Mouse (Mus musculus): ENCODE measurements around the gene Upk1a. TPM values are rescaled to one million over a fixed set of nuclear protein-coding genes. Genes with fewer than 3 reads are reported as not detected.

Gene Upk1a
- polyA plus RNA-seq, 1 experiment, result 2.8 TPM

DNA sequence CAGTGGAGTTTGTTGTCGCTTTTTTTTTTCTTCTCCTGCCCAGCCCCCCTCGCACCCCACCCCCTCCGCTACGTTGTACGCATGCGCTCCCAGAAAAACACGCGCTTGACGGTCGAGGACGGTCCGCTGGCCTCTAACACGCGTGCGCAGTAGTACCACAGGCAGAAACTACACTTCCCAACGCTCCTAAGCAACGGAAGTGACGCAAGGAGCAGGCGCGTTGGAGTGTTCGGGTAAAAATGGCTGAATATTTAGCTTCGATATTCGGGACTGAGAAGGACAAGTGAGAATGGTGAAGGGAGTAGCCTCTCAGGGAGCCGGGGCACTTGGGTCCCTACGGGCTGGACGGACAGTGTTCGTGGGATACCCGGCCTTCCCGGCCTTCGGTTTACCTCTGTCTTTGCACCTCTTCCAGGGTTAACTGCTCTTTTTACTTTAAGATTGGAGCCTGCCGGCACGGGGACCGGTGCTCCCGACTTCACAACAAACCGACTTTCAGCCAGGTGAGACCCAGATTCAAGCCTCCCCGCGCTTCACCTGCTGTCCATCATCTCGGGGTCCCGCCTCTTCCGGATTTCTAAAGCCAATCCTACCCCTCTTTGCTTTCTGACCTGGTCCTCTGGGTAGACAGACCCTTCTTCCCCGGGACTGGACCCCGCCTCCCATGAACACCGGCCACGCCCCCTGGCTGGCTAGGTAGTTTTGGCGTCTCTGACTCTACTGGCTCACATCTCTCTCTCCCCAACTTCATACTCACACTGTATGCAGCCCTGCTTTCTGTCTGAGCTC lies 49.3 kb downstream of the Upk1a start, which contains the start of the genes U2af1l4, Gm49396 and Psenen:
U2af1l4 (plus strand) TSS at position 185 of the 789 bp plus-strand sequence.
Gm49396 (plus strand) TSS at position 228 of the 789 bp plus-strand sequence.
Psenen (minus strand) TSS at position 511 of the 789 bp plus-strand sequence.
- H3K36me3 ChIP-seq (ENCODE audit: control insufficient read depth, insufficient read depth, low read length, poor library complexity, severe bottlenecking), result no peaks in the 10 kb centered on the region; the same call in 1 of the 2 replicates
- no peaks in the 10 kb centered on the region for H3K27me3 ChIP-seq (ENCODE audit: control insufficient read depth, insufficient read depth, low read length, poor library complexity, severe bottlenecking)
- H3K9ac ChIP-seq (ENCODE audit: low read depth, poor library complexity, severe bottlenecking), result peak within 1 kb of the TSS; percentile 93
- TF ChIP-seq POLR2A (IDR thresholded peaks at IDR 0.05; ENCODE audit: insufficient read depth, low read length) (no peak), CTCF (IDR thresholded peaks at IDR 0.05; ENCODE audit: low read depth, low read length) (no peak), EP300 (IDR thresholded peaks at IDR 0.05; ENCODE audit: insufficient read depth, low read depth, low read length) (peak; percentile 50; the same call in 1 of the 2 replicates)
- H3K4me3 ChIP-seq (ENCODE audit: low read depth, low read length), result peak within 1 kb of the TSS; percentile 99
- no peaks in the 10 kb centered on the region for H3K4me1 ChIP-seq (ENCODE audit: control insufficient read depth, insufficient read depth, low read length)
- no peaks in the 10 kb centered on the region for H3K9me3 ChIP-seq (replicated peaks; ENCODE audit: control insufficient read depth, insufficient read depth, low read length, poor library complexity, severe bottlenecking)
- H3K27ac ChIP-seq (ENCODE audit: insufficient read depth, low read length), result peak within 1 kb of the TSS; percentile 74

DNA sequence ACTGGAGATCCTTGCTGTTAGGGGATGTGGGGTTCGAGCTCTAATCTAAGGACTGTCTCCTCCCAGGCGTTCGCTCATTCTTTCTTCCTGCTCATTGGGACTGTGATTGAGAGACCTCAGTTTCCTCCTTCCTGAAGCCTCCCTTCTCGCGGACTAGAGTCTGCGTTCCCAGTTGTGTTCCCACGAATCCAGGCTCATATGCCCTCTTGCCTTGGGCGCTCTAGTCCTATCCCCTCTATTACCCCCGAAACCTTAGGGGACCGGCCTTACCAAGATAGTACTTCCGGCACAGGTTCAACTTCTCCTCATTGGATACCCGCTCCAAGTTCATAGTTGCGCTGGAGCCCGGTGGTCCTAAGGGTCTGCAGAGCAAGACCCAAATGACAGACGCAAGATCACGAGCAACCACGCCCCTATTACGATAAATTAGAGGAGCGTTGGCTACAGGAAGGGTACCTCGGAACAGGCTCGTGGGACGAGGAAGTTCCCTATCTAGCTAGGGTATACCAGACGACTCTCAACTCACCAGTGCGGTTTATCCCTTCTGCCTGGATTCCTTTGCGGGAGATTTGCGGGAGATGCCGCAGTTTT lies 50.0 kb downstream of the Upk1a start:
- no peak for TF ChIP-seq CTCF (IDR thresholded peaks at IDR 0.05; ENCODE audit: low read depth, low read length)
- no peak for TF ChIP-seq POLR2A (IDR thresholded peaks at IDR 0.05; ENCODE audit: insufficient read depth, low read length)
- TF ChIP-seq EP300 (IDR thresholded peaks at IDR 0.05; ENCODE audit: insufficient read depth, low read depth, low read length), result no peak
- H3K4me3 ChIP-seq (ENCODE audit: low read depth, low read length), result peak overlapping the region; percentile 99

DNA sequence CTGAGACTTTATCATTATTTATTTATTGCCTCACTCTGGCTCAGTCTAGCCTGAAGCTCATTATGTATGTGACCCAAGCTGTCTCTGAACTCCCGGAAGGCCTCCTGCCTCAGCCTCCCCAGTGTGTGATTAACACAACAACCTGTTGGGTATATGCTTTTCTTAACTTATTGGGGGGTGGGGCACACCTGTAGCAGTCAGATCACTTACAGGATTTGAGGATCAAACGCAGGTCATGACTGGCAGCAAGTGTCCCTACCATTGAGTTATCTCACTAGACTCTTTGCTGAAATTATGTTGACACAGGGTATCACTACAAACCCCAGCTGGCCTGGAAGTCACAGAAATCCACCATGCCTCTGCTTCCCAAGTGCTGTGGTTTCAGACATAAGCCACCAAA lies 52.4 kb downstream of the Upk1a start:
- no peak overlapping the region for H3K27ac ChIP-seq (ENCODE audit: insufficient read depth, low read length)
- TF ChIP-seq CTCF (IDR thresholded peaks at IDR 0.05; ENCODE audit: low read depth, low read length) (no peak), EP300 (IDR thresholded peaks at IDR 0.05; ENCODE audit: insufficient read depth, low read depth, low read length) (no peak), POLR2A (IDR thresholded peaks at IDR 0.05; ENCODE audit: insufficient read depth, low read length) (no peak)
- H3K27me3 ChIP-seq (ENCODE audit: control insufficient read depth, insufficient read depth, low read length, poor library complexity, severe bottlenecking), result no peaks in the 10 kb centered on the region
- H3K9me3 ChIP-seq (replicated peaks; ENCODE audit: control insufficient read depth, insufficient read depth, low read length, poor library complexity, severe bottlenecking), result no peaks in the 10 kb centered on the region
- H3K36me3 ChIP-seq (ENCODE audit: control insufficient read depth, insufficient read depth, low read length, poor library complexity, severe bottlenecking), result peaks cover 11% of the 10 kb centered on the region
- peak overlapping the region; percentile 24; the same call in 1 of the 2 replicates for H3K9ac ChIP-seq (ENCODE audit: low read depth, poor library complexity, severe bottlenecking)
- peaks cover 3% of the 10 kb centered on the region for H3K4me1 ChIP-seq (ENCODE audit: control insufficient read depth, insufficient read depth, low read length)
- H3K4me3 ChIP-seq (ENCODE audit: low read depth, low read length), result no peak overlapping the region

More for the DNA sequence above, 50.0 kb downstream of the Upk1a start:
- H3K9ac ChIP-seq (ENCODE audit: low read depth, poor library complexity, severe bottlenecking), result peak overlapping the region; percentile 89
- H3K9me3 ChIP-seq (replicated peaks; ENCODE audit: control insufficient read depth, insufficient read depth, low read length, poor library complexity, severe bottlenecking), result no peaks in the 10 kb centered on the region
- peaks cover 3% of the 10 kb centered on the region for H3K4me1 ChIP-seq (ENCODE audit: control insufficient read depth, insufficient read depth, low read length)
- no peaks in the 10 kb centered on the region; the same call in 1 of the 2 replicates for H3K36me3 ChIP-seq (ENCODE audit: control insufficient read depth, insufficient read depth, low read length, poor library complexity, severe bottlenecking)
- peak overlapping the region; percentile 25; the same call in 1 of the 2 replicates for H3K27ac ChIP-seq (ENCODE audit: insufficient read depth, low read length)
- no peaks in the 10 kb centered on the region for H3K27me3 ChIP-seq (ENCODE audit: control insufficient read depth, insufficient read depth, low read length, poor library complexity, severe bottlenecking)

DNA sequence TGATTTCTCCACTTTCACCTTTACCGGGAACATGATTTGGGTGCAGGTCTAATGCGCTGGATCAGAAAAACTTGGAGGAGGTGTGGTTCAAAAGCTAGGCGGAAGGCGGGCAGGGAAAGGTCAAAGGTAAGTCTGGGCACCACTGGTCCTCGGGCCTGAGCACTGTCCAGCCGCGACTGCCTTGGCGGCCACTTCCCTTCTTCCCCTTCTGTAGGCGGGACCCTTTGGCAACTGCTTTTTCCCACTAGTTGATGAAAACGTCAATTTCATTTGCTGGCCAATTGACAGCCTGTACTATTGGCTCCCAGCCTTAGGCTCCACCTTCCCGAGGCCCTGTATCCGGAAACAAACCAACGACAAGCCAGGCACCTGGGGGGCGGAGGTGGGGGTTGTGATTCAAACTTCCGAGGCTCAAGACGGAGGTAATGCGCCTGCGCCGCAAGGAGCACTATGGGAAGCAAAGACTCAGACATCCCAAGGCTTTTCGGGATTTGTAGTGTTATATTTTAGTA lies 53.1 kb downstream of the Upk1a start, which contains the start of gene Lin37:
Lin37 (minus strand) TSS at position 396 of the 512 bp plus-strand sequence.
- peaks cover 3% of the 10 kb centered on the region for H3K4me1 ChIP-seq (ENCODE audit: control insufficient read depth, insufficient read depth, low read length)
- peak within 1 kb of the TSS; percentile 13; the same call in 1 of the 2 replicates for H3K27ac ChIP-seq (ENCODE audit: insufficient read depth, low read length)
- peak within 1 kb of the TSS; percentile 93 for H3K4me3 ChIP-seq (ENCODE audit: low read depth, low read length)
- no peaks in the 10 kb centered on the region for H3K27me3 ChIP-seq (ENCODE audit: control insufficient read depth, insufficient read depth, low read length, poor library complexity, severe bottlenecking)
- TF ChIP-seq POLR2A (IDR thresholded peaks at IDR 0.05; ENCODE audit: insufficient read depth, low read length) (peak; percentile 27), CTCF (IDR thresholded peaks at IDR 0.05; ENCODE audit: low read depth, low read length) (no peak), EP300 (IDR thresholded peaks at IDR 0.05; ENCODE audit: insufficient read depth, low read depth, low read length) (no peak)
- peak within 1 kb of the TSS; percentile 74 for H3K9ac ChIP-seq (ENCODE audit: low read depth, poor library complexity, severe bottlenecking)
- no peaks in the 10 kb centered on the region for H3K9me3 ChIP-seq (replicated peaks; ENCODE audit: control insufficient read depth, insufficient read depth, low read length, poor library complexity, severe bottlenecking)
- peaks cover 16% of the 10 kb centered on the region for H3K36me3 ChIP-seq (ENCODE audit: control insufficient read depth, insufficient read depth, low read length, poor library complexity, severe bottlenecking)

DNA sequence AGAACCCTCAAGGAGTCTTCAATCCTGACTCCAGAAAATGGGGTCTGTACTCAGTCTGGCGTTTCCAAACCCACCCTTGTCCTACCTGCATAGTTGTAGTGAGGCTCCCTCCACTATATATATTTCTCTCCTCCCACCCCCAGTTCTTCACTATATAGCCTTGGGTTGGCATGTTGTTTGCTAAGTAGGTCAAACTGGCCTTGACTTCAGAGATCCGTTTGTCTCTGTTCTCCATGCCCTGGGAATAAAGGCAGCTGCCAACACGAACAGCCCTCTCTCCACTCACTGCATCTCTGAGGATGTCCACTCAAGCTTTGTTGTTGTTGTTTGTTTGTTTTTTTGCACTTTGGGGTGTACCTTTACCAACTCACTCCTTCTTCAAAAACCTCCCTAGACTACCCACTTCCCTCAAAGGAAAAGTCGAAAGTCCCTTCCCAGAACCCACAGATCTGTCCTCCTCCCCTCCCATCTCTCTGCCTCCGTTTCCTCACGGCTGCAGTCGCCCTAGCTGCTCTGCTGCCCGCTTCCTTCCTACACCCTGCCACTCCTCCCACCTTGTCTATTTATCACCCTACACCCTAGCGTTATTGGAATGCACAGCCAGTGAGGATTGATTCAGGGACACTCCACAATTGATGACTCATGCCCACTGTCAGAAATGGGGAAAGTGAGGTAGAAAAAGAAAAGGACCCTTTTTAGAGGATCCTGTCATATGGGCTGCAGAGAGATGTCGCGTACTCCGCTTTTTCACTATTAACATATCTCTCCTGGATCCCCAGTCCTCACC lies 53.8 kb downstream of the Upk1a start:
- Histone ChIP-seq H3K9ac (ENCODE audit: low read depth, poor library complexity, severe bottlenecking) (peak overlapping the region; percentile 74), H3K27me3 (ENCODE audit: control insufficient read depth, insufficient read depth, low read length, poor library complexity, severe bottlenecking) (no peaks in the 10 kb centered on the region), H3K4me3 (ENCODE audit: low read depth, low read length) (peak overlapping the region; percentile 93), H3K27ac (ENCODE audit: insufficient read depth, low read length) (peak overlapping the region; percentile 13; the same call in 1 of the 2 replicates), H3K36me3 (ENCODE audit: control insufficient read depth, insufficient read depth, low read length, poor library complexity, severe bottlenecking) (peaks cover 16% of the 10 kb centered on the region), H3K9me3 (replicated peaks; ENCODE audit: control insufficient read depth, insufficient read depth, low read length, poor library complexity, severe bottlenecking) (no peaks in the 10 kb centered on the region), H3K4me1 (ENCODE audit: control insufficient read depth, insufficient read depth, low read length) (peaks cover 3% of the 10 kb centered on the region)
- no peak for TF ChIP-seq EP300 (IDR thresholded peaks at IDR 0.05; ENCODE audit: insufficient read depth, low read depth, low read length)
- TF ChIP-seq POLR2A (IDR thresholded peaks at IDR 0.05; ENCODE audit: insufficient read depth, low read length), result no peak
- TF ChIP-seq CTCF (IDR thresholded peaks at IDR 0.05; ENCODE audit: low read depth, low read length), result no peak

Data from ES-Bruce4 (cell line).